Mouse (Mus musculus): Measurements from ENCODE around the gene Lin37.

DNA sequence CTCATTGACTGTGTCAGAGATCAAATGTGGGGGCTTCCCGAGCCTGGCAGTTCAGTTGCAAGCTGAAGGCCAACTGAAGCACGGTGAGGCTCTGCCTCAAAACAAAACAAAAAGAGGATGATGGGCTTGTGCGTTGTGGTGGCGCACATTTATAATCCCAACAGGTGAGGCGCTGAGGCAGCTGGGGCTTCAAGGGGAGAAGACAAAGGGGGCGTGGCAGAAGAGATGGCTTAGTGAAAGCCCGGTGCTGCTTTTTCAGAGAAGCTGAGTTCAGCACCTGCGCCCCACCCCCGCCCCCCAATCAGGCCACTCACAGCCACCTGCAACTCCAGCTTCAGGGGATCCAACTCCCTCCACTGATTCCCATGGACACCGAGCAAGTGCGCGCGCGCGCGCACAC, 48.8 kb upstream of the Lin37 start:
- TF ChIP-seq POLR2A (IDR thresholded peaks at IDR 0.05; ENCODE audit: extremely low read depth, insufficient read depth, low read length) (no peak), CTCF (IDR thresholded peaks at IDR 0.05; ENCODE audit: extremely low read depth, insufficient read depth, low read length) (no peak)
